Mouse (Mus musculus): ENCODE measurements around the gene Unc93b1.

Gene Unc93b1

GRCm38 (mm10) chr19:3983527-3984200 lies 48.7 kb downstream of the Unc93b1 start:
- DNase-seq (ENCODE audit: low read depth, low spot score) = peak; percentile 30

GRCm38 (mm10) chr19:3985261-3985681 lies 50.3 kb downstream of the Unc93b1 start:
- peak; percentile 58 for DNase-seq (ENCODE audit: low read depth, low spot score)

GRCm38 (mm10) chr19:3986334-3986733 lies 51.3 kb downstream of the Unc93b1 start, which contains the start of gene Acy3:
Gene Acy3, plus strand, starts transcription at chr19:3986570.
- peak; percentile 44 for DNase-seq (ENCODE audit: low read depth, low spot score)

DNA sequence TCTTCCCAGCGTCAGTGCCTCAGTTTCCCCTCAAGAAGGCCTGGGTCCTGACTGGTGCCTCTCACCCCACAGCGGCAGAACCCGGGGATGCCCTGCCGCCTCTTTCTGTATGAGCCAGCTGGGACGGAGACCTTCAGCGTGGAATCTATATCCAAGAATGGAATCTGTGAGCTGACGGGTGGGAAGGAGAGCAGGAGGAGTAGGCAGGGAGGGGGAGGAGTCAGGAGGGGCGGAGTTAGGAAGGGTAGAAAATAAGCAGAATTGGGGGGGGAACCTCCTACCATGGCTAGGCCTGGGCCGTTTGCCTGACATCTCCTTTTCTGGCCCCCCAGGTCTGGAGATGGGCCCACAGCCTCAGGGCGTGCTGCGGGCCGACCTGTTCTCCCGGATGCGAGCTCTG lies 53.1 kb downstream of the Unc93b1 start:
- no peak for DNase-seq (ENCODE audit: low read depth, low spot score)

- no peak for DNase-seq (ENCODE audit: low read depth, low spot score)
These were observed 53.8 kb downstream of the Unc93b1 start for GRCm38 (mm10) chr19:3988750-3989149.

- no peak for DNase-seq (ENCODE audit: low read depth, low spot score)
These were observed 55.8 kb downstream of the Unc93b1 start for GRCm38 (mm10) chr19:3990804-3991203.

DNA sequence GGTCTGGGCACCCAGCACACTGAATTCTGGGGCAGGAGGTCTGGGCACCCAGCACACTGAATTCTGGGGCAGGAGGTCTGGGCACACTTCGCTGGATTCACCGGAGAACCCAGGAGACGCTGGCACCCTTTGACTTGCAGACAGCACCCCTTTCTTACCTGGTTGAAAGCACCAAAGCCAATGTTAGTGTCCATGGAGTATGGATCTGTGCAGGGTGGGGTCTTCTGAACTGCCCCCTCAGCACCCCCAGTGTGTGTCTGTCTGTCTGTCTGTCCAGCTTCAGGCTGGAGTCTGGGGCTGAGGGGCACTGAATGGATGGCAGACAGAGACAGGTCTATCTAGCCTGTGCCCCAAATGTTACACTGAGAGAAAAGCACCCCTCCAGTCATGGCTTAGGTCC lies 56.6 kb downstream of the Unc93b1 start:
- DNase-seq (ENCODE audit: low read depth, low spot score) = no peak

DNA sequence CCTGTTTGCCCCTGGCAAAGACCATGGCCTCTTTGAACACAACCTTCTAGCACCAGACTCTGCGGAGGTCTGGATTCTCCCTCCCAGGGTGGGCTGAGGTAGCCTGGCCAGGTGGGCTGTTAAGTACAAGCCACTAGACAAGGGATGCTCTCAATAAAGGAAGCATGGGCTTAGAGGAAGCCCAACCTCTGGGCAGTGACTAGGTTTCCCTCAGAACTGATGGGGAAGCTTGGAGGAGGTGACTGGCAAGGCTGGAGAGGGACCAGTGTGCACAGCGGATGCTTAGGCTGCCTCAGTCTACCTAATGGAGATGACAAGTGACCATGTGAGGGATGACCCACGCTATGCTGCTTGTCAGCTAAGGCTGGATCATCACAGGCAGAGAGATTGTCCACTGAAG lies 57.0 kb downstream of the Unc93b1 start:
- no peak for DNase-seq (ENCODE audit: low read depth, low spot score)

DNA sequence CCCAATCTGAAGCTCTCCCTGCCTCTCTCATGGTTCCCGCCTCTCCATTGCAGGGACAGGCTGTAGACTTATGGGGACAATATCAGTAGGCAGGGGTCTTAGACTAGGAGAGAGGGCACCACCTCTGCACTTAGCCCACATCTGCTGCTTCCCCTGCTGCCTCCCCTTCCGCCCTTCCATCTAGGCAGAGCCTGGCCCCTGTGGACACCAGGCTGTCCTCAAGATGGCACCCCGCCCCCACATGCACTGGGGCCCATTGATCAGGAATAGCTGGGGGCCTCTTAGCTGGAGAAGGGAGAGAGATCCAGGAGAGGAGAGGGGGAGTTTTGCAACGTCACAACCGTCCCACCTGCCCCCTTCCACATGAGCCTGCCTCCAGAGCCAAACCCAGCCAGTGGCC lies 57.4 kb downstream of the Unc93b1 start, which contains the start of gene Tbx10:
Gene Tbx10 (plus strand): TSS at position 337 of the 400 bp plus-strand sequence.
- no peak for DNase-seq (ENCODE audit: low read depth, low spot score)

GRCm38 (mm10) chr19:3994932-3995331 lies 59.9 kb downstream of the Unc93b1 start:
- no peak for DNase-seq (ENCODE audit: low read depth, low spot score)

DNA sequence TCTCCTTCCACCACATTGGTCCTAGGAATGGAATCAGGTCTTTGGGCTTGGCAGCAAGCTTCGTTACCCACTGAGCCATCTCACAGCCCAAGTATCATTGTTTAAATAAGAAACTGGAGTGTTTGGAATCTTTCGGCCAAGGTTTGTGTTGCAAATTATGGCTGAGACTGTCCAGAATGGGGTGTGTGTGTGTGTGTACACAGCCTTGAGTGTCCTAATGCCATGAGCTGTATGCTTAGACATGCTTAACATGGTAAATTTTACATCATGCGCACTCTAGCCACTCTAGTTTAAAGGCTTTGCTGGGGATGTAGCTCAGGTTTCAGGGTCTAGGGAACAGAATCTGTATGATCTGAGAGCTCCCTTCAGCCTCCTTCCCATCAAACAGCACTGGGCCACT lies 60.5 kb downstream of the Unc93b1 start:
- DNase-seq (ENCODE audit: low read depth, low spot score) = no peak

DNA sequence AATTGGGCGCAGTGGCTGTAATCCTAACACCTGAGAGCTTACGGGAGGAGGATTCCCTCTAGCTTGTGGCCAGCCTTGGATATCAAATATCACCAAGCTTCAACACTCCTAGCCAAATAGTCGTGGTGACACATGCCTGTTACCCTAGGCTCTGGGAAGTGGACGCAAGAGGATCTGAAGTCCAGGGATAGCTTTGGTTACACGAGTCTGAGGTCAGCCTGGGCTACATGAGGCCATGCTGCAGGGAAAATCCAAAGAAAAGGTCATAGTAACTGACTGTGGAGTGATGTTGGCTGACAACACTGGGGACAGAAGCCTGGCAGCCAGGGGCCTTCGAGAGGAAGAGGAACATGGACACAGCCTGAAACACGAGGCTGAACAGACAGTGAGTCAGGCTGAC lies 61.1 kb downstream of the Unc93b1 start:
- DNase-seq (ENCODE audit: low read depth, low spot score) = no peak

DNA sequence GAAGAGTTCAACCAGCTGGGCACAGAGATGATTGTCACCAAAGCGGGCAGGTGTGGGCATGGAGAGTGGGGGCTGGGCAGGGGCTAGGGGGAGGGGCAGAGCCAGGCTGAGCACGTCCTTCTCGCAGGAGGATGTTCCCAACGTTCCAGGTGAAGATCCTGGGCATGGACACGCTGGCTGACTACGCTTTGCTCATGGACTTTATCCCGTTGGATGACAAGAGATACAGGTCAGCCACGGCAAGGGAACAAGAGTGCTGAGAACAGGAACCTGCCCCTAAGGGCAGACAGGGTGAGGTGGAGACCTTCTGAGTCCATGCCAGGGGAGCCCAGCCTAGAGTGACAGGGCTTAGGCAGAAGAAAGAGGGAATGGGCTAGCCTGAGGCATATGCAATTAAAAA lies 61.8 kb downstream of the Unc93b1 start:
- no peak for DNase-seq (ENCODE audit: low read depth, low spot score)

DNA sequence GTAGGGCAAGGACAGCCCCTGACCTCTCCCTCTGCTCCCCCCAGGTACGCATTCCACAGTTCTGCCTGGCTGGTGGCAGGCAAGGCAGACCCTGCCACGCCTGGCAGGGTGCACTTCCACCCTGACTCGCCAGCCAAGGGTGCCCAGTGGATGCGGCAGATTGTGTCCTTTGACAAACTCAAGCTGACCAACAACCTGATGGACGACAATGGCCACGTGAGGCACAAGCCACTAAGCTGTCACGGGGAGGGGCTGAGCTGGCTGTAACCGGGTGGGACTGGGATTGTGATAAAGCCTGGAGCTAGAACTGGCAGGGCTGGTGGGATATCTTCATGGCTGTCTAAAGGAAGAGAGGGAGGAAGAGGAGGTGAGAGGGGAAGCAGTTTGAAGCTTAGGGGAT lies 62.2 kb downstream of the Unc93b1 start:
- DNase-seq (ENCODE audit: low read depth, low spot score) = no peak

GRCm38 (mm10) chr19:3998335-3998734 lies 63.3 kb downstream of the Unc93b1 start:
- no peak for DNase-seq (ENCODE audit: low read depth, low spot score)
